Mouse (Mus musculus): ENCODE data around the gene Btbd18. TPM values are rescaled to one million over a fixed set of nuclear protein-coding genes. Genes with fewer than 3 reads are reported as not detected.

The Btbd18 gene
- polyA plus RNA-seq (2017; shearing (Covaris generic)), result 1 to 10 TPM in 1 of 2 experiments, under 1 TPM in 1; 0.23 to 2.7 TPM

GRCm38 (mm10) chr2:84658806-84659205 lies at the start of gene Btbd18:
TSS of gene Btbd18 (plus strand) at chr2:84659079.

GRCm38 (mm10) chr2:84650464-84651195 lies 8.2 kb upstream of the Btbd18 start, which contains the start of gene Ctnnd1:
TSS of gene Ctnnd1 (minus strand) at chr2:84650765.

GRCm38 (mm10) chr2:84670569-84670933 lies 11.7 kb downstream of the Btbd18 start, which contains the start of gene Selenoh:
TSS of gene Selenoh (minus strand) at chr2:84670770.

GRCm38 (mm10) chr2:84677968-84678880 lies 19.3 kb downstream of the Btbd18 start, which contains the start of the genes Gm28635 and Med19:
TSS of gene Gm28635 (minus strand) at chr2:84678041.
TSS of gene Med19 (plus strand) at chr2:84678402.

GRCm38 (mm10) chr2:84679016-84679415 lies 20.1 kb downstream of the Btbd18 start, which contains the start of gene Tmx2:
TSS of gene Tmx2 (minus strand) at chr2:84679140.

GRCm38 (mm10) chr2:84714811-84715561 lies 56.1 kb downstream of the Btbd18 start, which contains the start of gene Zdhhc5:
TSS of gene Zdhhc5 (minus strand) at chr2:84715180.

Other genes starting within 250 kb of the Btbd18 start
- gene Calcrl, start 233.7 kb upstream of the Btbd18 start, polyA plus RNA-seq (2017; shearing (Covaris generic)), result 10 to 100 TPM; 22.7 to 35.3 TPM
- gene Tfpi, start 182.3 kb upstream of the Btbd18 start, polyA plus RNA-seq (2017; shearing (Covaris generic)), result 10 to 100 TPM in 1 of 2 experiments, 1 to 10 TPM in 1; 3.5 to 11.9 TPM
- 1 to 10 TPM in 1 of 2 experiments, not detected in 1; 1.3 TPM for gene Ctnnd1, start 8.3 kb upstream of the Btbd18 start, polyA plus RNA-seq (2017; shearing (Covaris generic))
- 10 to 100 TPM; 75.6 to 81.6 TPM for gene Selenoh, start 11.7 kb downstream of the Btbd18 start, polyA plus RNA-seq (2017; shearing (Covaris generic))
- not detected for gene Gm28635, start 19.0 kb downstream of the Btbd18 start, polyA plus RNA-seq (2017; shearing (Covaris generic))
- 10 to 100 TPM; 38.9 to 41.3 TPM for gene Med19, start 19.3 kb downstream of the Btbd18 start, polyA plus RNA-seq (2017; shearing (Covaris generic))
- 100 to 1,000 TPM in 1 of 2 experiments, 10 to 100 TPM in 1; 98.7 to 114 TPM for gene Tmx2, start 20.1 kb downstream of the Btbd18 start, polyA plus RNA-seq (2017; shearing (Covaris generic))
- gene Zdhhc5, start 56.1 kb downstream of the Btbd18 start, polyA plus RNA-seq (2017; shearing (Covaris generic)), result 10 to 100 TPM; 50.2 to 64.0 TPM
- 10 to 100 TPM; 52.6 to 66.0 TPM for gene Clp1, start 68.3 kb downstream of the Btbd18 start, polyA plus RNA-seq (2017; shearing (Covaris generic))
- gene Ypel4, start 75.0 kb downstream of the Btbd18 start, polyA plus RNA-seq (2017; shearing (Covaris generic)), result 1 to 10 TPM in 1 of 2 experiments, under 1 TPM in 1; 0.70 to 3.7 TPM
- gene Gm19426, start 84.6 kb downstream of the Btbd18 start, polyA plus RNA-seq (2017; shearing (Covaris generic)), result not detected
- 1 to 10 TPM in 1 of 2 experiments, not detected in 1; 1.2 TPM for gene Serping1, start 116.4 kb downstream of the Btbd18 start, polyA plus RNA-seq (2017; shearing (Covaris generic))
- 10 to 100 TPM; 24.6 to 55.7 TPM for gene Ube2l6, start 139.7 kb downstream of the Btbd18 start, polyA plus RNA-seq (2017; shearing (Covaris generic))
- under 1 TPM in 1 of 2 experiments, not detected in 1; 0.37 TPM for gene Smtnl1, start 163.6 kb downstream of the Btbd18 start, polyA plus RNA-seq (2017; shearing (Covaris generic))
- 10 to 100 TPM; 28.3 to 30.9 TPM for gene Timm10, start 167.9 kb downstream of the Btbd18 start, polyA plus RNA-seq (2017; shearing (Covaris generic))
- gene Slc43a1, start 179.8 kb downstream of the Btbd18 start, polyA plus RNA-seq (2017; shearing (Covaris generic)), result 1 to 10 TPM; 1.3 to 3.9 TPM
- not detected for gene Rtn4rl2, start 227.6 kb downstream of the Btbd18 start, polyA plus RNA-seq (2017; shearing (Covaris generic))